Mouse (Mus musculus) E14TG2a.4 (cell line): ENCODE measurements around the gene Olfr1269.

ENCODE experiments used
- CTCF ChIP-seq: conservative IDR thresholded peaks from 2 replicates; pipeline ENCODE4 v1.5.1; 2014; ENCODE audit warnings: low read length
- POU5F1 ChIP-seq: IDR thresholded peaks from 2 replicates; pipeline ENCODE4 v1.6.1; 2014; ENCODE audit warnings: low read length, borderline replicate concordance

GRCm38 (mm10) chr2:90153916-90154315 lies 32.7 kb upstream of the Olfr1269 start:
- TF ChIP-seq CTCF (no peak), POU5F1 (no peak)
